Mouse (Mus musculus): ENCODE measurements around the gene Macf1.
"Not testable (repeated sequence)": the region's sequence is repeated elsewhere in the genome, so short reads cannot be mapped to it uniquely, and the experiment has no call there.

Macf1 gene

DNA sequence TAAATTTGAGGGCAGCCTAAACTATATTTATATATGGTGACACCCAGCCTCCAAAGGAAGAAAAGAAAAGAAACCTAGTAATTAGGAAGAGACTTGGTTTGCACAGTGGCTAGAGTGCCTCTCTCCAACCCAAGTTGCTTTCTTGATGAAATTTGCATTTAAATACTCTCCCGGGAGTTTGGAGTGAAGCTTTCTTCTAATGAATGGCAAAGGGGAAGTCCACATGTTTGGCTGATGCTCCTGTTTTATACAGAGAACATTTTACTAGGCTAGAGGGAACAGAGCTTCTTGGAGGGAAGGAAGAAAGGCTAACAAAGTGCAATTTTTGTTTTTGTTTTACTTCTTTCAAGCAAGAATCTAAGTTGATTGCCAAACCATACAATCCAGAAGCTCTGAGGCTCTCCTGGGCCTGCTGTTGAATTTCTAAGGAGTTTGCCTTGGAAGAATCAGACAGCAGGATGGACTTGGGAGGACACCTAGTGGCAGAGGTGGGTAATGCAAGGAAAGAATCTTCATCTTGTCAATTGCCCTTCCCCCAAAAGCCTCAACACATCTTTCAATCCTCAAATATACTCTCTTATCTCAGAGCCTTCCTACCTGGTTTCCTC, 16.8 kb downstream of the Macf1 start:
- peak; percentile 81 to 90 for DNase-seq

DNA sequence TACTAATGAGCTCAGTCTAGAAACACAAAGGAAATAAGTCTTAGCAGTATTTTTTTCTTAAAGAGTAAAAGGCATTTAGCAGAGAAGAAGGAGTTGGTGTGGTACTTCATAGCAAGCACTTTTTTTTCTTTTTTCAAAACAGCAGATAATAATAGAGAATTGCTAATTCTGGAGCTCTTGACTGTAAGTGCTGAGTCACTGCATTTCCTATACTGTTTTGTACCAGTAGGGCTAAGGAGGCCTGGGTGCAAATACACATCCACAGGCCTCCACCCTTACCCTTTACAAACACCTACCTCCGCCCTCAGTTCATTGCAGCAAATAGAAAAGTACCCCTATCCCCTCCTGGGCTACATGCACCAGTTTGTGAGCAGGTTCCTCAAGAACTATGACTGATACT, 17.6 kb downstream of the Macf1 start:
- no peak for DNase-seq

DNA sequence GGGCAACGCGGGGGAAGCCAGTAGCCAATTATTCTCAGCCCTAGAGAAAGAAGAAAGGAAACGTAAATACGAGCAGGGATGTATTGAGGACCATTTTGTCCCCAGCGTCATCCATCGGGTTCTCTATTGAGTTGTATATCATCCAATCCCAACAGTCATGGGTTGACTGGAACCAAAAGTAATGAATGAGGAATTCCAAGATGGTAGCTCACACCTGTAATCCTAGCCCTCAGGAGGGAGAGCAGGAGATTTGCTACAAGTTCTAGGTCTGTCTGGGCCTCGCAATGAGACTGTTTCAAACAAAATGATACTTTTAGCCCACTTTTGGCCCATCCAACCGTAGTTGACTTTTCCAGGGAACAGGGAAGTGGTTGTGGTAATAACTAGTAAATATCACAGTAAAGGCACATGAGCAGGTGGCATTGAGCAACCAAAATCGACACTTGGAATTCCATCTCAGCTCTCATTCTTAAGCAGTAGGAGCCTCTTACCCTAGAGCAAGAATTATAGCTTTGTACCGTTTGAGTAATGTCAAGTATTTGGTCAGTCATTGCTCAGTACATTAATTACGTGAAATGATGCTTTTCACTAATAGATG, 18.4 kb downstream of the Macf1 start:
- DNase-seq, result no peak

DNA sequence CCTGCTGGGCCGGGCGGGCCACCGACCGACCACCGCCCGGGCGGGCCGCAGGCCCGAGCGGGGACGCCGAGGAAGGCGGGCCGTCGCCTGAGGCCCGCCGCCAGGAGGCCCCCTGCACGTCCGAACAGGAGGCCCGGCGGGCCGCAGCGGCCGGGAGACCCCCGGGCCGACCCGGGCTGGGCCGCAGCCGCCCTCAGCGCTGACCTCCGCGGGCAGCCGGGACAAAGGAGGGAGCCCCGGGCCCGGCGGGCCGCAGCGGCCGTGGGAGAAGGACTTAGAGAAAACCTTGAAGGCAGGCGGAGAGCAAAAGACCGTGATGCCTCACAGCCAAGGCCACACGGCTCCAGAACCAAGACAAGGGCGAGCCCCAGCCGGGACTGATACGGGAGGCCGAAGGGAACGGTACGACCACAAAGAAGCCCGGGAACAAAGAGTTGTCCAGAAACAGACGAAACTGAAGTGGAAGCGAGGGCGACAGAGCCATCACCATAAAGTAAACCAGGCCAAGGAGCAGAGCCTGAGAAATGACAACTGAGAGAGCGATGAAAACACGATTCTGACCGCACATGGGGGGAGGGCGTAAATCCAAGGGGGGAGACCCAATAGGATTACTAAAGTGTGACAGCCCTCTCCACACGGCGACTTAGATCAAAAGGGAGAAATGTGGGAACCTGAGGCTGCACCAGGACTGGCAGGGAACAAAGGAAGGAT, 19.1 kb downstream of the Macf1 start:
- DNase-seq, result no peak

DNA sequence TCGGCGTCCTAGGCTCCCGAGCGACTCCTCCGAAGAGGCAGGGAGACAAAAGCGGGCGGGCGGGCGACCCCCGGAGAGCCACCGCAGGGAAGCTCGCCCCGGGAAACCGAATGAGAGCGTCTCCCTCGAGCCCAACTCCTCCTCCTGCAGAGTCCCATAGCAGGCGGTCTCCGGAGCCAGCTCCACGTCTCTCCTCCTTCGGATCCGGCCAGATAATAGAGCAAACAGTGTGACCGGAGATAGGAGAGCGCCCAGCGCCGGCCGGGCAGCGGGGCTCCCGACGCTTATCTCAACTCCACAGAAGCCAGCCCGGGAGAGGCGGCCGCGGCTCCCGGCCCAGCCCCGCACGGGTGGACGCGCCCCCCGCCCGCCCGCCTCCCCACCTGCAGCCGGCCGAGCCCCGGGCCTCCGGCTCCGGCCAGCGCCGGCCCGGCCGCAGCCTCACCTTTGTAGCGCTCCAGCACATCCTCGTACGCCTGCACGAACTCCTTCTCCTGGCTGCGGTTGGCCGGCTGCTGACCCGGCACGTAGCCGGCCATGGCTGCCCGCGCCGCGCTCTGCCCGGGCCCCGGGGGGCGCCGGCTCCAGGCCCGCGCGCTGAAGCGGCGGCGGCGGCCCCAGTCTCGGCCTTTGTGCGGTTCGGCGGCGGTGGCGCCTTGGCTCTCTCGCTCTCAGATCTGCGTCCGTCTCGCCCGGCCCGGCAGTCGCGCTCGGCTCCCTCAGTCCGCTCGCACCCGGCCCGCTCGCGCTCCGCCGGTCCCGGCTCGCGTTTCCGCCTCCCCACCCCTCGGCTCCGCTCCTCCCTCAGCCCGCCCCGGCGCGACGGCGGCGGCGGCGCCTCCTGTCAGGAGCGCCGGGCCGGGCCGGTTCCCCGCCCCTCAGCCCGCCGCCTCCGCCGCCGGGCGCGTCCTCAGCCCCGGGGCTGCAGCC, 19.9 kb downstream of the Macf1 start:
- DNase-seq, result peak; percentile 76 to 80

DNA sequence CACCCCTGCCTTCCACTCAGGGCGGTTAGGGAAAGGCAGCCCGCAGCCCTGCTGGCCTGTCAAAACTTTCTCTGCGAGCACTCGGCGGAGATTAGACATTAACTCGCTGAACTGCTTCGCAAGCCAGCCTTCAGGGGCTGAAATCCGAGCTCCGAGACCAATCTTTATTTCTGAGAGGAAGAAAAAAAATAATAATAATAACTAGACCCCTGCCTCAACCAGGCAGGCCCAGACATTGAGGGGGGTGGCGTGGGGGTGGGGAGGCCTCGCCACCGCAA, 20.5 kb downstream of the Macf1 start:
- DNase-seq, result no peak

DNA sequence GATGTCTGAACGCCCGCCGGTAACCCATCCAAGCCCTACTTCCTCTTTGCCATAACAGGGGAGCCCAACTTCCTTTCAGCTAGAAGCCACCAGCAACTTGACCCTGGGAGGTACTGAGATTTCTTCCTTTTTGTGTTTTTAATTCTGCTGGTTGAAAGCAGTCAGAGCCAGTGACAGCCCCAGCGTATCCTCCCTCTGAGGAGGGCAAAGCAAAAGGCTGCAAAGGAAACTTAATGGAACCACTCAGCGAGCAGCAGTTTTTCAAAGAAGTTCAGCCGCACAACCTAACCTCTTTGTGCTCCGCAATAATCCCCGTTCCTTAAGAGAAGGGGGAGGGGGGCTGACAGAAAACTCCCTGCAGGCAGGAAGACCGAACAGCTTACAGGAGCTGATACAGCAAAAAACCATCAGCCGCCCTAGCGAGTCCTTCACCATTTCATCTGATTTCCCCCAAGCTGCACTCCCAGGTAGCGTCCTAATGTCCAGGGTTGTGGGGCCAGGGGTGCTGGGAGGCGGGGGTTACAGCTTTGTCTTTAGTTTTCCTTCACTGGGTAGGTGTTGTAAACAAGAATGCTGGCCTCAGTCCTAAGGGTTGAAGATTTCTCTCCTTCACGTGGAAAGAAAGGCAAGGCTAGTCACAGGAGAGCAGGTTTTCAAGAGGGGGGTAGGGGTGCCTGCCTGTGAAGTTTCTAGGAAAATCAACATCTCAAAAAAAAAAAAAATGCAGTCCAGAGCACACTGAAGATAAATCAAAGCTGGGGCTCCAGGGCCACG, 21.1 kb downstream of the Macf1 start:
- DNase-seq, result no peak

DNA sequence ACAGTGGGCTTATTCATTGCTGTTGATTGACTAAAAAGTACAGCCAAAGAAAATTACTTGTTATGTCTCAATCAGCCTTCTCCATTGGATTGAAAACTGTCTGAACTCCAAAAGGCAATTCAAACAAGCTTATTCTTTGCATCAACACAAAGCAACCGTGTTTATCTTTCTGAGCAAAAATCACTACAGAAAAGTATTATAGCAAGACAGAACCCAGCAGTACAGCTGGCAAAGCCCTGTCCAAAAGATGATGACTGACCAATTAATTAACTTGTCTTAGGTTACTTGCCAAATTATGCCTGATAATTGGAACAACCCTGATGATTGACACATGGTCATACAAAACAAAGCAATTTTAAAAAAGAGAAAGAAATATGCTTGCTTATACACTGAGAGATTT, 26.0 kb downstream of the Macf1 start:
- DNase-seq, result no peak

DNA sequence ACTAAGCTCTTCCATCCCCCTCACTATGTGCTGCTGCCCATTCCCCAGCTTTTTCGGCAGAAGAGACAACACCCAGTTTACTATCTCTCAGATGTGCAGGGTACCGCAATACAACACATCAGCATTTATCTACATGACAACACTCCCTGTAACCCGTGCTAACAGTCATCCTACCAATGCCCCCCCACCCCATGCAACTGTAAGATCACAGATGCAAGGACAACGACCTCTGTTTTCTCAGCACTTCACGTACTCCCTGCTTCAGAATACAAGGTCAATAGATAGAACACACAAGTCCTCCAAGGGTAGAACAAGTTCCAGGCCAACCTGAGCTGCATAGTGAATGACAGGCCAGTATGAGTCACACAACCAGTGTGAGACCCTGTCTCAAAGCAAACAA, 28.9 kb downstream of the Macf1 start:
- no peak for DNase-seq

DNA sequence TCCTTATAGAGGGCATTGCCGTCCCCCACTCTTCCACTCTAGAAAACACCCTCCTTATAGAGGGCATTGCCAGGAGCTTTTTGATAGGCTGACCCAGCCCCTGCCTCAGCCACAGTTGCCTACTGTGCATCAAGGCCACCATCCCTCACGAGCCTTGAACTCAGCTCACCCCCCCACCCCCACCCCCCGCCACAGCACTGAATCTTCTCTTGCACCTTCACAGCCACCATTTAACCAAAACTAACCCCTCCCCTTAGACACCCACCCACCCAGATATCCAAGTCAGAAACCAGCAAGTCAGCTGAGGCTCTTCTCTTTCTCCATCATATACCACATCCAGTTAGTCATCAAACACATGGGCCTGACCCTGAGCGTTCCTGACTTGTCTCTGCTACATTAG, 29.6 kb downstream of the Macf1 start:
- DNase-seq, result no peak

DNA sequence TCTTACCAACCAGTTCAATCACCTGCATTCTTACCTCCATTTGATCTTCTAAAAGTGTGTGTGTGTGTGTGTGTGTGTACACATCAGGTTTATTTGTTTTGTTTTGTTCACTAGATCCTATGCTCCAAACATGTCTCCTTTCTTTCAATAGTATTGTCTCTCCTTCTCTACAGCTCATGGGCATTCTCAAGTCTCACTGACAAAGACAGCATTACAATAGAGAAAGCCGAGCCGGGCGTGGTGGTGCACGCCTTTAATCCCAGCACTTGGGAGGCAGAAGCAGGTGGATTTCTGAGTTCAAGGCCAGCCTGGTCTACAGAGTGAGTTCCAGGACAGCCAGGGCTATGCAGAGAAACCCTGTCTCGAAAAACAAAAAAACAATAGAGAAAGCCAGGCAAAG, 30.7 kb downstream of the Macf1 start:
- not testable (repeated sequence) for DNase-seq

DNA sequence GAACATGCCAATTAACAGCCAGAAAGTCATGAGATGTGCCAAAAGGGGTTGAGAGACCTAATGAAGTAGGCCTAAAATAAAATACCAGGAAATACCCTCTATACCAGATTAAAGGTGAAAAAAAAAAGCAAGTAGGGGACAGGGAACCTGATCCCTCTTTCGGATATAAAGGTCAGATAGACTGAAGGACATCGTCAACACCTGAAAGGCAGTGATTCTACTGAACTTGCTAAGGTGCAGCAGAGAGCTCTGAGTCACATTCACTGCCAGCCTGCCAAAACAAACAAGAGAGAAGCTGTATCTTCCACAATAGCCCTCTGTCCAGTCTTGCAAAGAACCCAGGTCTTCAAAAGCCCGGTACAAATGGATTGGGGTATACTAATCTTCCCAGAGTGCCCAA, 32.0 kb downstream of the Macf1 start:
- DNase-seq, result no peak

DNA sequence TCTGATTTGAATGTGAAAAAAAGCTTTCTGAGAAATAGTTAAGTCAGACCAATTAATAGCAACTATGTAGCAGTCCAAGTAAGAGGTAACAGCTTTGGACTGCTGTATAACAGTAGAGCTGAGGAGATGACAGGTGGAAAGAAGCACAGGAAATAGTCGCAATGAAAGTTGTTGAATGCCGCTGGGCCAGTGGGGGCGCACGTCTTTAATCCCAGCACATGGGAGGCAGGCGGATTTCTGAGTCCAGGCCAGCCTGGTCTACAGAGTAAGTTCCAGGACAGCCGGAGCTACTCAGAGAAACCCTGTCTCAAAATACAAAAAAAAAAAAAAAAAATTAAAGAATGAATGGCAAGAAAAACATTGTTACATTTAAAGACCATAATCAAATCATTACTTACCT, 35.0 kb downstream of the Macf1 start:
- DNase-seq, result no peak

DNA sequence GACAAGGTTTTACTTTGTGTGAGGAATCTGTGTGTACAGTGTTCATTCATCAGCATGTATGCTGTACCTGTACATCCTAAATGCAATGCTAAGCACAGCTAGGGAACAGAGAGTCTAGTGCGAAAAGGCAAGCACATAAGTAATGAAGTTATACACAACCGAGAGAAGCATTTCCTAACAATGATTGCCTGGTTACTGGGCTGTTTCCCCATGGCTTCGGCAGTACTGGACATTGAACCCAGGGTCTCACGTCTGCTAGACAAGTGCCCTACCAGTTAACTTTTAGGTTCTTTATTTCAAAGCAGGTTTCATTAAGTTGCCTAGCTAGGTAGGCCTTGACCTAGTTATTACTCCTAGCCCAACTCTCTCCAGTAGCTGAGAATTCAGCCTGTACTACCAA, 36.5 kb downstream of the Macf1 start:
- no peak for DNase-seq

DNA sequence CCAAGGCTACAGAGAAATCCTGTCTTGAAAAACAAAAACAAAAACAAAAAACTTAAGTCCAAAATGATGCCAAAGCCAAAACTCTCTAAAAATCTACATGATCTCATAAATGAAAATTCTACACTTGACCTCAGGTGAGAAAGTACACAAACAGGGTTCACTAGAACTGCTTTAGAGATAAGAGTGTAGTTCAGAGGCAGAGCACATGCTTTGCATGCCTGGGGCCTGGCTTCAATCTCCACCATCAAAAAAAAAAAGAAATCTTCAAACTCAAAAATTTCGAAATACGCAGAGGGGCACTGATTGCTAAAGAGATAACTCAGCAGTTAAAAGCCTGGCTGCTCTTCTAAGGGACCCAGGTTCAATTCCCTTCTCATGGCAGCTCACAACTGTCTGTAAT, 37.1 kb downstream of the Macf1 start:
- DNase-seq, result no peak

DNA sequence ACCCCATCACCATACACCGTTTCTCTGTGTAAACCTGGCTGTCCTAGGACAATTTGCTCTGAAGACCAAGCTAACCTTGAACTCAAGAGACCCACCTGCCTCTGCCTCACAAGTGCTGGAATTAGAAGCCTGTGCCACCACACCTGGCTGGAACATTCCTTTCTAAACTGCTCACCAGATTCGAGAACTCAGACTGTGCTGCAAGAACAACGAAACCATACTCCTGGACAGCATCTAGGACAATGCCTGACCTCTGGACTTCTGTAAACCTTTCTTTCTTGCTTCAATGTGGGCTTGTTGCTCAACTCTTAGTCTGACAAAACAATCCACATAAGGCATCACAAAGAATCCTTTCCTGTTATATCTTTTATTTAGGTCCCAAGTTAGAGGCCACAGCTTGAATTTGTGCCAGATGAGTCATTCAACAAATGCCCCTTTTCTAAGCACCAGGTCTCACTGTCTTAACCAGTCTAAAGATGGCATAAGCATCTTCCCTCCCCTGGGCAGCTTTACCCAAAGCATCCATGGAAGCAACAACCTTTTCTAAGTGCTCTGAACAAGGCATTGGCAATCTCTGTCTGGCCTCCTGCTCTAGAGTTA, 38.8 kb downstream of the Macf1 start:
- DNase-seq, result no peak

DNA sequence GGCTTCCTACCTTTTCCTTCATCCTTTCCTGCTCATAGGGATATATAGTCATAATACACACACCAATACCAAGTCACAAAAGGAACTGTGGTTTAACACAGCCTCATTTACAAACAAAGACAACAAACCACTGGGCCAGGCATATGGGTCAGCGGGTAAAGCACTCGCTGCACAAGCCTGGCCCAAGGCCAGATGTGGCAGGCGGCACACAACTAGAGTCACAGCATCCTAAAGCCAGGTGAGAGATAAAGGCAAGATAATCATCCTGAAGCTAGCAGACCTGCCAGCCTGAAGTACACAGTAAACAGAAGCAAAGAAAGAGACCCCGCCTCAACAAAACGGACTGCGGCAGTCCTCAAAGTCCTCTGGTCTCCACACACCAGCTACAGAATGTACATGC, 40.6 kb downstream of the Macf1 start:
- DNase-seq, result peak; percentile 47 to 53

DNA sequence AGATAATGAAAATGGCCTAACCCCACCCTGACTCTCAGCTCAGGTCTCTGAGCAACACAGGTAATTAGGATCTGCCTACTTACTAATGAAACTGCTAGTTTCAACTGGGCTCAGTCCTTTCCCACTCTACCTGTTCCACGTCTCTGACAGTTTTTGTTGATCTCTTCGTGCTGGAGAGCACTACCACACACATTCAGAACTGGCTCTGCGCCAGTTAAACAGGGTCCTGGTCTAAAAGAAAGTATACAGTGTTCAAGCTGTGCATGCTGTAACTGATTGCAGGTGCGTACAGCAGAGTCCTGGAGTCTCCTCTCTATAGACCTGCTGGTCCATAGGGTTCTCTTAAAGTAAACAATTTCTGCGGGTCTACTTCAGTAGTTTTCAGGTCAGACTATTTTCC, 41.3 kb downstream of the Macf1 start:
- no peak for DNase-seq

DNA sequence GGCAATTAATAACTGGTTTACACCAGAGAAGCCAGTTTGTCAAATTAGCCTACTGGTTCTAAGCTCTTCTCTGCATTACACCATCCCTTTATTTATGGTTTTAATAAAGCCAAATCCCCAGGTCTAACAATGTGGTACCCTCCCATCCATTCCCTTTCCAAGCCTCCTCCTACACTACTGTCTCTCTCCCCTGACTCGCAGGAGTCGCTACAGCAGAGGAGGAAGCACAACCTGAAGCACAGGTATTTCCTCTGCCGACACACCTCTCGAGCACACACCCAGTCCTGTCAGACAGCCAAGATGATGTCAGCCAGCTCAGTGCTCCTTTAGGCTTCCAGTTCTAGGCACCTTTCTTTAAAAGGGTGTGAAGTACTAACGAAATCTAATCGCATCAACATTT, 47.0 kb downstream of the Macf1 start:
- no peak for DNase-seq

DNA sequence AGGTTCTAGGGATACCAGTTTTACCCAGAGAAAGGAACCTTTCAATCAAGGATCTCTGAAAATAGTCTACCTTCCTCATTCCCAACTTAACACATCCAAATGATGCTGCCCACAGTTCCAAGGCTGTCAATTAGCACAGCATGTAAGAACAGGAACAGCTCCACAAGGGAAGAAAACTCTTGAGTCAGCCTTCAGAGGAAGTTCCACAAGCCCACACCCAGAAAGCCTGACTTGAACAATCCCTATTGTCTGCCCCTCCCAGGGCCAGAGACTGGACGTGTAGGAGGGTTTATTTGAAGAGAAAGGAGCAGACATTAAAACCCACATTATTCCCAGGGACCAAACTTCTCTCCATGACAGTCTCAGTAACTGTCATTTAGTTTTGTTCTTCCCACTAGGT, 48.7 kb downstream of the Macf1 start:
- DNase-seq, result no peak

DNA sequence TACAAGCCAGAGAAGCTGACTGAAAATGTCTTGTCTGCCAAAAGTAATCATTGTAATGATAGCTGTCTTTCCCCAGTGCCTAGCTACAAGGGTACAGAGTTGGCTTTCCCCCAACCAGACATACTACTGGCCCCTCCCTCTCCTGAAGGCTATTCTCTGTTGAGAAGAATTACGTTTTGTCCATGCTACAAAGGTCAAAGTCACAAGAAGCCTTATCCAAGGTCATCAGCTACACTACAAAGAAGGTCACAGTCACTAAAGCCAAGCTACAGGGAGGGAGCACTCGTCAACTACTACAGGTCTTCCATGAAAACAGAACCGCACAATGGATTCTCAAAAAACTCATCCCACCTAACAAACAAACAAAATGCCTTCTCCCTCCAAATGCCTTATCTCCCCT, 49.7 kb downstream of the Macf1 start:
- no peak for DNase-seq

DNA sequence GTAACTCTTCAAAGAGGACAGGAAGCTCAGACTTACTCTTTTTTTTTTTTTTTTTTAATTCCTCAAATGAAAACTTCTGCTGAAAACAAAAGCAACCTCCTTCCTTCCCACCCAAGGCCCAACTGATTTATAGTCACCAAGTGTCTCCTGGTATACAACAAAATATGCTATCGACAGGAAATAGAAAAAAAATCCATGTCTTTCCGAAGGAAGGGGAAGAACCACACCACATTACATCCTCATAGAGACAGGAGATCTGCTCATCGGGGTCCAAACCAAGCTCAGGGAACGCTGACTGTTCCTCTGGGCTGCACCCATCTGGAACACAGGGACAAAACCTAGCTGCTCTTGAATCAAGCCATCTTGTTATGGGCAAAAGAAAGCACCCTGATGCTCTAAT, 50.3 kb downstream of the Macf1 start:
- DNase-seq, result no peak

DNA sequence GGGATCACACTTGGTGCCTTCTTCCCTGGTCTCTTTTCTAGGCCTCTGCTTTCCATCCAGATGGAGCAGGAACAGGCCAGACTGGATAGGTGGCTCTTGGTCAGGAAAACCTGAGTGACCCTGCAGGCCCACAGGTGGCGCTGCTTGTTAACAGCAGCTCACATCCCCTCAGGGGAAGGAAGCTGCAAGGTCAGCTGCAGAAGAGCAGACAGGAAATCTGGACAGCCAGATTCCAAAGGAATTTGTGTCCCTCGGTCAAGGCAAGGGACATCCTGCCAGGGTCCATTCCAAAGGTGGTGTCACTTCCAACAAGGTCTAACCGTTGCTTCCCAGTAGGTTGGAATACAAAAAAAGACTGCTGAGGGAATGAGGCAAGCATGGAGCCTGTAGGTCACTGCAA, 50.8 kb downstream of the Macf1 start:
- DNase-seq, result peak; percentile 57 to 63
